Mouse (Mus musculus): ENCODE data around the gene Ppp1r3a.

- TF ChIP-seq POLR2A (IDR thresholded peaks at IDR 0.05; ENCODE audit: low read depth, low read length) (no peak), CTCF (IDR thresholded peaks at IDR 0.05; ENCODE audit: extremely low read depth, insufficient read length, insufficient replicate concordance, low read depth, low read length) (no peak)
Measured at GRCm38 (mm10) chr6:14771717-14772116, 16.6 kb upstream of the Ppp1r3a start.

Measured in small intestine, adult 2 months (tissue).